Mouse (Mus musculus) heart, embryonic 11.5 days (tissue): ENCODE results near the gene Trim2. TPM values are rescaled to one million over a fixed set of nuclear protein-coding genes. Genes with fewer than 3 reads are reported as not detected.

ENCODE experiments used
- ATAC-seq: fragments of 200-750 bp; cut with Nextera tagmentation; replicated peaks from 2 replicates; pipeline ENCODE4 v1.8.0; 2017; ENCODE audit warnings: moderate library complexity; ENCODE audit not compliant: insufficient number of reproducible peaks, low FRiP score, low TSS enrichment
- H3K27ac ChIP-seq: fragments of 300-500 bp; sonication (generic); 2 replicates; pipeline ENCODE4 v1.5.1; 2014; ENCODE audit warnings: mild to moderate bottlenecking, low read depth, low read length
- H3K27me3 ChIP-seq: fragments of 300-500 bp; sonication (generic); 2 replicates; pipeline ENCODE4 v1.6.1; 2014; ENCODE audit warnings: mild to moderate bottlenecking, low read length, mixed read lengths; ENCODE audit not compliant: control insufficient read depth, insufficient read depth
- H3K36me3 ChIP-seq: fragments of 300-500 bp; sonication (generic); 2 replicates; pipeline ENCODE4 v1.6.1; 2014; ENCODE audit warnings: mild to moderate bottlenecking, low read length, moderate library complexity, mixed read lengths; ENCODE audit not compliant: control insufficient read depth, insufficient read depth
- H3K4me1 ChIP-seq: fragments of 300-500 bp; sonication (generic); 2 replicates; pipeline ENCODE4 v1.6.1; 2014; ENCODE audit warnings: low read length; ENCODE audit not compliant: control insufficient read depth, insufficient read depth
- H3K4me2 ChIP-seq: fragments of 300-500 bp; sonication (generic); 2 replicates; pipeline ENCODE4 v1.6.1; 2014; ENCODE audit warnings: mild to moderate bottlenecking, moderate library complexity
- H3K4me3 ChIP-seq: fragments of 300-500 bp; sonication (generic); 2 replicates; pipeline ENCODE4 v1.5.1; 2014; ENCODE audit warnings: low read depth, low read length
- H3K9ac ChIP-seq: fragments of 300-500 bp; sonication (generic); 2 replicates; pipeline ENCODE4 v1.6.1; 2014; ENCODE audit warnings: mild to moderate bottlenecking, low read depth, low read length, moderate library complexity
- H3K9me3 ChIP-seq: fragments of 300-500 bp; sonication (generic); replicated peaks from 2 replicates; pipeline ENCODE4 v1.6.1; 2016; ENCODE audit warnings: low read length; ENCODE audit not compliant: control insufficient read depth
- WGBS: fragments of 180-500 bp; shearing (Covaris S2); extraction: QIAGEN DNeasy Blood & Tissue Kit; methylation state at CpG from one replicate; pipeline ENCODE4 v1.1.7; 2014; ENCODE audit not compliant: insufficient replicate concordance; 5-methylcytosine and 5-hydroxymethylcytosine counted together
- polyA plus RNA-seq: library from polyadenylated mRNA; unstranded; fragments of >200 nt; fragmentation: Nextera tagmentation; extraction: Ambion mirVana; gene quantifications from 2 replicates; pipeline ENCODE4 v1.2.1, GENCODE M21; 2014

Gene Trim2
- polyA plus RNA-seq, 1 experiment from 2014 or later: 8.9 TPM

DNA sequence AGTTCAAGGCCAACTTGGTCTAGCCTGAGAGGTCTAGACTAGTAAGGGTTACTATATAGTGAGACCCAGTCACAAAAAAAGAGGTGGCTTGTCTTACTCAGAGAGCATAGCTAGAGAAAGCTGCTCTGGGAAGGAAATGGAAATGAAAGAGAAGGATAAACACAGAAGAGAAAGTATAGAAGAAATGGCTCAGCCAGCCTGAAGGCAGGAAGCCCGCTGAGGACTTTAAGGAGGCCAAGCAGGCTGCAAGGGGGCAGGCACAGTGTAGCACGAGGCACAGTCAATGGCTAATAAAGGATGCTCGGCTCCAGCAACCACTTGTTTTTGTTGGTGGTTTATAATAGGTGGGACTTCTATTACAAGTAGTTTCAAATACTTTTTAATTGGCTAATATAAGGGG is 100.6 kb downstream of the Trim2 start:
- 78% methylated on average over 3 of the region's 3 CpGs for WGBS
- no peak for ATAC-seq
- Histone ChIP-seq H3K27me3 (no peaks in the 10 kb centered on the region), H3K9ac (no peak overlapping the region), H3K9me3 (no peaks in the 10 kb centered on the region), H3K27ac (no peak overlapping the region), H3K4me1 (no peaks in the 10 kb centered on the region), H3K4me3 (no peak overlapping the region), H3K36me3 (no peaks in the 10 kb centered on the region), H3K4me2 (no peak overlapping the region)

GRCm38 (mm10) chr3:84205650-84206049 is 101.0 kb downstream of the Trim2 start:
- Histone ChIP-seq H3K9ac (no peak overlapping the region), H3K9me3 (no peaks in the 10 kb centered on the region), H3K27me3 (no peaks in the 10 kb centered on the region), H3K4me3 (no peak overlapping the region), H3K36me3 (no peaks in the 10 kb centered on the region), H3K27ac (no peak overlapping the region), H3K4me2 (no peak overlapping the region), H3K4me1 (no peaks in the 10 kb centered on the region)
- ATAC-seq: no peak
- 75% methylated on average over 6 of the region's 6 CpGs for WGBS

GRCm38 (mm10) chr3:84204640-84205039 is 102.0 kb downstream of the Trim2 start:
- Histone ChIP-seq H3K4me3 (no peak overlapping the region), H3K4me1 (no peaks in the 10 kb centered on the region), H3K27ac (no peak overlapping the region), H3K27me3 (no peaks in the 10 kb centered on the region), H3K36me3 (no peaks in the 10 kb centered on the region), H3K9me3 (no peaks in the 10 kb centered on the region), H3K4me2 (no peak overlapping the region), H3K9ac (no peak overlapping the region)
- WGBS: 77% methylated on average over 5 of the region's 5 CpGs
- no peak for ATAC-seq

DNA sequence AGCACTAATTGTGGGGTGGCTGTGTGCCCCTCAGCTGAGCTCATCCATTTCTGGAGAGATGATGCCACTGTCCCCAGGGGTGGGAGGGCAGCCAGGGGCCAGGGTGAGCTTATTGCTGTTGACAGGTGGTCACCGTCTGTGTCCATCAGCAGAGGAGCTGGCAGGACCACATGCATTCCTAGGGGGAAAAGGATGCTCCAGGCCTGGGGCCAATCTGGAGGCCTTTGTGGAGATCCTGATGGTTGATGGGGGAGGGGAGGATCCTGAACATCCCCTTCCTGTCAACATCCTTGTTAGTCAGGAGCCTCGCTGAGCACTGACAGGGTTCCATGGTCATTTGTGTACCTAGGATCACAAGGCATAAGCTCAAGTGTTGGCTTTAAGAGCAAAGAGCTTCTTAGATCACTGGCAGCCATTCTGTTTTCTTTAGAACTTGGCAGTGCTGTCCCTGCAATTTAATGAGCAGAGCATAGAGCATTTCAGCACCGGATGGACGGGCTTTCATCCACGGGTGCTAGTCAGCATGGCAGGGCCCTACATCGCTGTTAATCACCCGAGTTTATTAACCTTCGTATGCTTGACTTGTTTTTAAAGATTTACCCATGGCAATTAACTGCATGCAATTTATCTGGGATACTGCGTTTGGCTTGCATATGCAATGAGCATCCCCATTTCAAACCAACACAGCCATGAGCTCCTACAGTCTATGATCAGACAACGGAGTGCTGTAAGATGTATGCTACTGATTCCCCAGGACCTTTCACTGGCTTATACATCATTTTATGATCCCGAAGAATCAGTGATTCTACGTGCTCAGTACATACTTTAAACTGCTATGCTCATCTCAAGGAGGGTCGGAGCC is 105.9 kb downstream of the Trim2 start:
- ATAC-seq: no peak
- no peaks in the 10 kb centered on the region for H3K36me3 ChIP-seq
- H3K27me3 ChIP-seq: no peaks in the 10 kb centered on the region
- H3K9ac ChIP-seq: no peak overlapping the region
- no peak overlapping the region for H3K4me3 ChIP-seq
- H3K27ac ChIP-seq: no peak overlapping the region
- H3K9me3 ChIP-seq: no peaks in the 10 kb centered on the region
- WGBS: 70% methylated on average over 13 of the region's 13 CpGs
- no peak overlapping the region for H3K4me2 ChIP-seq
- H3K4me1 ChIP-seq: no peaks in the 10 kb centered on the region

DNA sequence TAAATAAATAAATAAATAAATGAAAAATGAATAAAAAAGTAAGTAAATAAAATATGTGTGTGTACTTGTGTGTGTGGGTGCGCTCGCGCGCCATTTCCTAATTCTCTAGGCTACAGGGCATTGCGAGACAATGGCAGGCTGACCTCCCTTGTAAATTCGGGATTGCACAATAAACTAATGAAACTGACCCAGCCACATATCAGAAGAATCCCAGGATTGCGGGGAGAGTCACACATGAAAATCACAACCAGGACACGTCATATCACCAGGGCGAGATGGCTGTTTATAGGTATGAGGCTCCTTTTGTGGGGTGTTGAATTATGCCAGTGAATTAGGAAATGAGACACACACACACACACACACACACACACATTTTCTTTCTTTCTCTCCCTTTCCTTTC is 107.2 kb downstream of the Trim2 start:
- ATAC-seq: no peak
- H3K9me3 ChIP-seq: no peaks in the 10 kb centered on the region

GRCm38 (mm10) chr3:84198229-84198628 is 108.4 kb downstream of the Trim2 start:
- H3K9me3 ChIP-seq: no peaks in the 10 kb centered on the region
- H3K4me2 ChIP-seq: no peak overlapping the region
- no peak overlapping the region for H3K27ac ChIP-seq
- H3K9ac ChIP-seq: no peak overlapping the region
- no peaks in the 10 kb centered on the region for H3K36me3 ChIP-seq
- H3K4me1 ChIP-seq: no peaks in the 10 kb centered on the region
- WGBS: 88% methylated on average over 3 of the region's 3 CpGs
- no peak overlapping the region for H3K4me3 ChIP-seq
- ATAC-seq: no peak
- no peaks in the 10 kb centered on the region for H3K27me3 ChIP-seq

More for the DNA sequence above, 107.2 kb downstream of the Trim2 start:
- 88% methylated on average over 9 of the region's 9 CpGs for WGBS
- Histone ChIP-seq H3K9ac (no peak overlapping the region), H3K27me3 (no peaks in the 10 kb centered on the region), H3K27ac (no peak overlapping the region), H3K4me2 (no peak overlapping the region), H3K4me1 (no peaks in the 10 kb centered on the region), H3K36me3 (no peaks in the 10 kb centered on the region), H3K4me3 (no peak overlapping the region)

GRCm38 (mm10) chr3:84193881-84194280 is 112.8 kb downstream of the Trim2 start:
- Histone ChIP-seq H3K4me2 (no peak overlapping the region), H3K4me3 (no peak overlapping the region), H3K9ac (no peak overlapping the region), H3K27me3 (peaks cover 13% of the 10 kb centered on the region), H3K27ac (no peak overlapping the region), H3K4me1 (0 out of 2 replicates have a peak, but pooled peaks cover 2% of the 10 kb centered on the region), H3K36me3 (no peaks in the 10 kb centered on the region), H3K9me3 (no peaks in the 10 kb centered on the region)
- no peak for ATAC-seq
- 55% methylated on average over 4 of the region's 4 CpGs for WGBS

DNA sequence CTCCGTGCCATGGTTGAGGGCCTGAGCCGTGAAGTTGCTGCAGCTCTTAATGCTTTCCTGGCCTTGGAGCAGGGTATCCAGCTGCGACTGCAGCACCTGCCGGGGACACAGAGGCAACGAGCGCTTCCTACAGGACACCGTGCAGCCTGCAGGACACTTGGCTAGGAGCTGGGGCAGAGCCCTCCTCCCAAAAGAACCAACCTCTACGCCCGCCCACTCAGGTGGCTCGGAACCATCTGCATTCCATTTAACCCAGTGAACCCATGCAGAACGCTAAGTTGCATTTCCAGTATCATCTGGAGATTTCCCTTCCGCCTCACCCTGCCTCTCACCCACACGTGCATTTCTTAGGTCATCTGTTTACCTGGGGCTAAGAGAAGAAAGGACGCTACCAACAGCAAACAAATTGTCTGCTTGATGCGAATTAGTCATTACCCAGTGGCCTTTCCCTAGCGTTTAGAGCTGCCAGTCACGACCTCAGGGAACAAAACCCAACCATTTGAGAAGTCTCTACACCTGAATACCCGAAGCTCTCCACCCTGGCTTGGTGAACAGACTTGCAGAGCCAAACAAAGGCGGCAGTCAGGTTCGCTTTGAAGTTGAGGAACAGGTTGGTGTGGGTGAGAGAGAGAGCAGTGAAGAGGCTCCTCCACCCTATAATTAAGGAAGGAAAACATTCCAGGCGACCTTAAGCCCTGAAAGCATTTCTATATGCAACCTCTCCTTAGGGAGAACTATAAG is 115.4 kb downstream of the Trim2 start:
- H3K27me3 ChIP-seq: peaks cover 13% of the 10 kb centered on the region
- 0 out of 2 replicates have a peak, but pooled peaks cover 2% of the 10 kb centered on the region for H3K4me1 ChIP-seq
- peak overlapping the region; percentile 65 for H3K4me2 ChIP-seq
- H3K4me3 ChIP-seq: peak overlapping the region; percentile 55
- no peaks in the 10 kb centered on the region for H3K9me3 ChIP-seq
- ATAC-seq: 0 out of 2 replicates have a peak, but pooled peaks have one; percentile 46
- 35% methylated on average over 21 of the region's 21 CpGs for WGBS
- H3K9ac ChIP-seq: peak overlapping the region; percentile 61; the same call in 1 of the 2 replicates
- no peak overlapping the region for H3K27ac ChIP-seq
- no peaks in the 10 kb centered on the region for H3K36me3 ChIP-seq
